Mouse (Mus musculus) gastrocnemius, postnatal 14 days (tissue): ENCODE measurements around the gene Gpr182. TPM values are rescaled to one million over a fixed set of nuclear protein-coding genes. Genes with fewer than 3 reads are reported as not detected.

ENCODE experiments used
- DNase-seq: peaks from one replicate; pipeline ENCODE4 v3.0.0; 2021; ENCODE audit warnings: mixed read lengths
- intact Hi-C: fragments of 180-260 bp; cut with DNase I; formaldehyde crosslinking; loops from one replicate; pipeline ENCODE4 v1.15.1; 2025; ENCODE audit warnings: low total_unique reads
- total RNA-seq, 2 experiments: library from RNA; stranded (reverse); gene quantifications; 2 replicates each; pipeline ENCODE4 v1.2.3; 2021

The Gpr182 gene
- total RNA-seq, 2 experiments from 2014 or later = 0.47 to 0.80 TPM

DNA sequence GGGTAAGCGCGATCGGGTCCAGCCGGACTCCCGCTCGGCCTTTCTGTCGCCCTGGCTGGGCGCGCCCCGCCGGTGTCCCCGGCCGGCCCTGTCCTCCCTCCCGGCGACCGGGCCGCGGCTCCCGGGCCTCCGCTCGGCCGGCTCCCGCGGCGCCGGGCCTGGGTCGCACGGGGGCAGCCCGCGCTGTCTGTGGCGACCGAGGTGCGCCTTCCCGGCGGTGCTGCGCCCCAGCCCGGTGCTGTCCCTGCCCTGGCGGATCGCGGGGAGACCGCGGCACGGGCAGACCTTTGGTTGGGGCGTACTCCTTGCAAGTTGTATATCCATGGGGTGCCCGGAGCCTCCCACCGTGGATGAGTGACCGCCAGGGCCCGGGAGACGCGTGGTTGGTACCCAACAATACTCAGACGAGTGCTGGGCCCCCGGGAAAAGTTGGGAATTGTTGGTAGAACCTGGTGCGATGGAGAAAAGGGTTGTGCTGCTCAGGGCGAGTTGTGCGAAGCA is 11.8 kb downstream of the Gpr182 start:
- DNase-seq = no peak
- intact Hi-C loops = loop anchor here (5.0 to 10.0 kb wide), 2 partner anchors 95 to 198 kb away; partner anchors contain the start of gene Stat6

DNA sequence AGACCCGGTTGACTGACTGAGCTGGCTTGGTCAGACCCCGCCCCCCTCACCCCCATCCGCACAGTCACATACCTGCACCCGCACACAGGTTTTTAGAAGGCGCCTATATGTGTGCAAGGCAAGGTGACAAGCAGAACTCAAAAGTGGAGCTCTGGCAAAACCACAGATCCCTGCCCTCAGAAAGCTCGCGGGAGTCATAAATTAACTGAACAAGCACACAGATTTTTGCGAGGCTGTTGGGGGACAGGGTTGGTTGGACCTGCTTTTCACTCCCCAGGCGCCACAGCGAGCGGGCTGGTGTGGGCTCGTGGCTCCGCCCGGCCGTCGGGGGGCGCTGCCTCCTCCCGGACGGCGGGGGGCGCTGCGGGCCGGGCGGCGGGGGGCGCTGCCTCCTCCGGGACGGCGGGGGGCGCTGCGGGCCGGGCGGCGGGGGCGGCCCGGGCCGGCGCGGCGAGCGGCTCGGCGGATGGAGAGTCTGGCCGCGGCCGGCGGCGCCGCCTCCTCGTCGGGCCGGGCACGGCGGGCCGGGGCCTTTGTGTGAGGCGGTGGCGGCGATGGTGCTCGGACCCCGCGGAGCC is 12.4 kb downstream of the Gpr182 start, which contains the start of gene Zbtb39:
Gene Zbtb39 (plus strand): TSS at position 456 of the 578 bp plus-strand sequence.
- intact Hi-C loops = loop anchor here (5.0 to 10.0 kb wide), 2 partner anchors 94 to 198 kb away; partner anchors contain the start of gene Stat6

DNA sequence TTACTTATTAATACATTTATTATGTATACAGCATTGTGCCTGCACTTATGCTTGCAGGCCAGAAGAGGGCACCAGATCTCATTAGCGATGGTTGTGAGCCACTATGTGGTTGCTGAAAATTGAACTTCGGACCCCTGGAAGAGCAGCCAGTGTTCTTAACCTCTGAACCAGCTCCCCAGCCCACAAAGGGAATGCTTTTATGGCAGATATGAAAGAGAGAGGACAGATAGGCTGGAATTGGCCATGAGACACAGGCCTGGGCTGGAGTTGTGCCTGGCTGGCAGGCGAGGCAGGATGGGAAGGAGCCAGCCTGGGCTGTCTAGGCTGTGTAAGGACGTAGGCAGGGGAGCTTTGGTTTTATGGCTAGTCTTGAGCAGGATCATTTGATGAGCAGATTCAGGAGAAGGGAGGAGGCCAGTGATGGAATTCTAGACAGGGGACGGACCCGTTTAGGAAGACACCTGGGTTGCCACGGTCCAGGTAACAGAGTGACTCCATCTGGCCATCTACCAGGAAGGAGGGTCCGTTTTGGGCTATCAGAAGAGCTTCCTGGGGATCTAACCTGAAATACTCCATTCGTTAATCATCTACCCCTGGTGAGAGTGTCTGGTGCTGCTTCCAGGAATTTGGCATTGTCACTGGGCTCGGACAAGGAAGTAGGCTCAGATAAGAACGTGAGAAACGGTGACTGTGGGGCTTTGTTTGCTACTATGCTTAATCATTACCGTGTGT is 13.2 kb downstream of the Gpr182 start:
- intact Hi-C loops = loop anchor here (5.0 to 10.0 kb wide), 2 partner anchors 94 to 199 kb away; partner anchors contain the start of gene Stat6
- no peak for DNase-seq

More for the DNA sequence above, 12.4 kb downstream of the Gpr182 start, which contains the start of gene Zbtb39:
- DNase-seq = peak; percentile 86

DNA sequence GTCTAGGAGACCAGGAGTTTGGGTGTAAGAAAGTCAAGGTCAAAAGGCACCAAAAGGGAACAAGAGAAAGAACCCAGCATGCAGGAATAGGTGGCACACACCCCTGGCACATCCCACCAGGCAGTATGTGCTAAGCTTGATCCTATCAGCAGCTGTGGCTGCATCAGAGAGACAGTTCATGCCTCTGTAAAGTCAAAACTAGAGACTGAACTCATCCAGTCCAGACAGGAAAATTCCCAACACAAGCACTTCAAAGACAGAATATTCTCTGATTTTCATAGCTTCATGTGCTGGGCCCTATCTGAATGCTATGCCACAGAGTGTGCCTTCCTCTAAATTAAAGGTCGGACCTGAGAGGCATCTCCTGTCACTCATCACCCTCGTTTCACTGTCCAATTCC is 14.0 kb downstream of the Gpr182 start:
- DNase-seq = no peak
- intact Hi-C loops = loop anchor here (5.0 to 10.0 kb wide), 2 partner anchors 93 to 200 kb away; partner anchors contain the start of gene Stat6

- DNase-seq = no peak
- intact Hi-C loops = loop anchor here (5.0 to 10.0 kb wide), 2 partner anchors 92 to 200 kb away; partner anchors contain the start of gene Stat6
Measured at GRCm38 (mm10) chr10:127736916-127737315, 14.6 kb downstream of the Gpr182 start.

DNA sequence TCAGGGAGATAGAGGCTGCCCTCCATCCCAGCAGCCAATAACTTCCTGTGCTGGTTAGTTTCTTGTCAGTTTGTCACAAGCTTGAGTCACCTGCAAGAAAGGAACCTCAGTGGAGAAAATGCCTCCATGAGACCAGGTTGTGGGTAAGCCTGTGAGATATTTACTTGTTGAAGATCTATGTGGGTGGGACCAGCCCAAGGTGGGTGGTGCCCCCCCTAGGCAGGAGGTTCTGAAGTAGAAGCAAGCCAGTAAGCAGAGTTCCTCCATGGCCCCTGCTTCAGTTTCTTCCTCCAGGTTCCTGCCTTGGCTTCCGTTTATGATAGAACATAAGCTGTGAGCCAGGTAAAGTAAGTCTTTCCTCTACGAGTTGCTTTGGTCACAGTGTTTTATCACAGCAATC is 15.3 kb downstream of the Gpr182 start:
- no peak for DNase-seq
- intact Hi-C loops = loop anchor here (5.0 to 10.0 kb wide), 2 partner anchors 91 to 201 kb away; partner anchors contain the start of gene Stat6

DNA sequence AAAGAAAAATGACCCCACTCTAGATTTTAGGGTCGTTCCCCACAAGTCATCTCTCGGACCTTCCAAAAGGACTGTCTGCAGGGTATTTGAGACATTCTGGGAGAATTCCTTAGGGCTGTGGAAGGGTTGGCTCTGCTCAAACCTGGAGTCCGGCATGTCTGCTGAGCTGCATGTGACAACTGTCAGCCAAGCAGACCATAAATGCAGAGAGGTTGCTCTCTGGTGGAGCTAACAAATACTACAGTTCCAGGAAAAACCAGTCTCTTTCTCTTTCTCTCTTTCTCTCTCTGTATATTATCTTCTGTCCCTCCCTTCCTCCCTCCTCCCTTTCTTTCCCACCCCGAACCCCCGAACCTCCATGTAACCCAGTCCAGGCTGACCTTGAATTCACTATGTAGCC is 17.1 kb downstream of the Gpr182 start:
- intact Hi-C loops = loop anchor here (5.0 to 10.0 kb wide), 2 partner anchors 37 to 90 kb away; partner anchors contain the start of gene Stat6
- no peak for DNase-seq

DNA sequence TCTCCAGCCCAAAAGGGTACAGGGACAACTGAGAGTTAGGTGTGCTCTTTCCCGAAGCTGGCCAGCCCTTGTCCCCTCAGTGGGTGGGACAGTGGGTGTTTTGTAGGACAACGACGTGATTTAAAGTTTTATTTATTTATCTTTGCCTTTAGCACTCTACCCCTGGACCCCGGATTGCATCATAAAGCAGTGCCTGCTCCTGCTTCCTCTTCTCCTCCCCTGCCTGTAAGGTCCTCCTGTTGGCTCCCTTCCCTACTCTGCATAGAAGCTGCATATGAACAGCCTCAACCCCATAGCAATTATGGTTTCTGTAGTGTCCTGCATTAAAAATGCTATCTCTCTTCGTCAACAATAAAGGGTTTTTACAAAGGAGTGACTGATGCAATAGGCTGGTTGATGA is 20.1 kb downstream of the Gpr182 start:
- intact Hi-C loops = loop anchor here (5.0 to 10.0 kb wide), 2 partner anchors 34 to 87 kb away; partner anchors contain the start of gene Stat6
- DNase-seq = no peak

DNA sequence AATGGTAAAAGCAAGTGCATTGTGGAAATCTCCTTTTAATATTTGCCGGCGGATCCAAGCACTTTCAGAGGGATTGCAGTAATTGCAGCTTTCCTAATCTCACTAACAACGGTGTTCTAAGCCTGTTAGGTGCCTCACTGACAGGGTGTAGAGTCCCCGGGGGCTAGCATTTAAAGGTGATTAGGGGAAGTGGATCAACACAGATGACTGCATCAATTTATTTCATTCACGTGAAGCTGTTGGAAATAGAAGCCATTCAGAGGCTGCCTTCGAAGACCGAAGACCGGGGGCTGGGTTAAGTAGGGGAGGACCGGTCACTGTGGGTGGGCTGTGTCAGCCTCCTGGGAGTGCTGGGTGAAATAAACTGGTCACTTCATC is 20.6 kb downstream of the Gpr182 start:
- intact Hi-C loops = loop anchor here (5.0 to 10.0 kb wide), 2 partner anchors 34 to 86 kb away; partner anchors contain the start of gene Stat6

GRCm38 (mm10) chr10:127730285-127730932 is 21.1 kb downstream of the Gpr182 start:
- intact Hi-C loops = loop anchor here (5.0 to 10.0 kb wide), 2 partner anchors 33 to 86 kb away; partner anchors contain the start of gene Stat6
- DNase-seq = no peak

More for the DNA sequence above, 20.6 kb downstream of the Gpr182 start:
- DNase-seq = no peak

DNA sequence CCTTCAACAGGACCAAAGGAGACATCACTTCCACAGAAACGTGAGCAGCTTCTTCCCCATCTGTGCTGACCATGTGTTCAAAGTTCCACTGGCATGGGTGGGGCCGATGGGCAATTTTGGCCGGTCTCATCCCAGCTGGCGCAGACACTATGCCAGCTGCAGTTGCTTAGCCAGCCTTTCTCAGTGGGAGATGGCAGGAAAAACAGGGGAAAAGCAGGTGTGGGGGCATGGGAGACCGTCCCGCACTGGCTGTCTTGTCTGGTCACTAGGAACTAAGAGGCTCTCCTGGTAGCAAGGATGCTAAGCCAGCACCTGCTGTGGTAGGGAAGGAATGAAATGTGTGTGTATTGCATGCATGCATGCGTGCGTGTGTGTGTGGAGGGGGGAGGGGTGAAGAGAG is 23.1 kb downstream of the Gpr182 start:
- intact Hi-C loops = no loop called here
- no peak for DNase-seq

DNA sequence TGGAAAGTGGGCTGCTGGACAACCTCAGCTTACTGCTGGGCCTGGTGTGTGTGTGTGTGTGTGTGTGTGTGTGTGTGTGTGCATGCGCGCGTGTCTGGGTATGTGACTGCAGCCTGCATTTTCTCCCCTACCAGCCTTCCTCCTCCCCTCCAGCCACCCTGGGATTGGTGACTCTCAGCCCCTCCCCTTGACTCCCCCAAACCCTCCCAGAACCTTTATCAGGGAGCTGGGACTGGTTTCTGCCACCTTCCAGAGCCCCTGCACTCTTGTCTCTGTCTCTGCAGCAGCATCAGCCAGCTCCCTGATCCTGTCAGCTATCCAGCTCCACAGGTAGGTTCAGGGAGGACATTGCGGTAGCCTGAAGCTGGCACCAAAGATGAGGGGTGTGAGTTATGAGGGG is 26.4 kb downstream of the Gpr182 start:
- intact Hi-C loops = no loop called here

DNA sequence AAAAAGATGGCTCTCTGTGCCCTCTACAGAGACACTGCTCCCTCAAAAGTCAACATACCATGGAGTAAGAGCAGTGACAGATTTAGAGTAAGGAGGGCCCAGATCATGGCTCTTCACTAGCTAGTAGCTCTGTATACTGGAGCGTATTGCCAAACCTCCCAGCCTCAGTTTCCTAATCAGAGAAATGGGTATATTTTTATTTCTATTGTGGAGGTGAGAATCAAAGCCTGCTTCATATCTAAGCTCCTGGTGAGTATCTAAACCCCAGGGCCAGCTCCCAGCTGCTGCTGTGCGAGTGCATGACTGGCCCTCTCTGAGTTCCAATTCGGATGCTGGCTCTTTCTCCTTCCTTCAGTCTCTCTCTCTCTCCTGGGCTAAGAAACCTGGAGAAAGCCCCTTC is 27.4 kb downstream of the Gpr182 start, which contains the start of gene Tac2:
Gene Tac2 (plus strand): TSS at position 301 of the 400 bp plus-strand sequence.
- DNase-seq = no peak
- intact Hi-C loops = no loop called here

More for the DNA sequence above, 26.4 kb downstream of the Gpr182 start:
- DNase-seq = no peak

DNA sequence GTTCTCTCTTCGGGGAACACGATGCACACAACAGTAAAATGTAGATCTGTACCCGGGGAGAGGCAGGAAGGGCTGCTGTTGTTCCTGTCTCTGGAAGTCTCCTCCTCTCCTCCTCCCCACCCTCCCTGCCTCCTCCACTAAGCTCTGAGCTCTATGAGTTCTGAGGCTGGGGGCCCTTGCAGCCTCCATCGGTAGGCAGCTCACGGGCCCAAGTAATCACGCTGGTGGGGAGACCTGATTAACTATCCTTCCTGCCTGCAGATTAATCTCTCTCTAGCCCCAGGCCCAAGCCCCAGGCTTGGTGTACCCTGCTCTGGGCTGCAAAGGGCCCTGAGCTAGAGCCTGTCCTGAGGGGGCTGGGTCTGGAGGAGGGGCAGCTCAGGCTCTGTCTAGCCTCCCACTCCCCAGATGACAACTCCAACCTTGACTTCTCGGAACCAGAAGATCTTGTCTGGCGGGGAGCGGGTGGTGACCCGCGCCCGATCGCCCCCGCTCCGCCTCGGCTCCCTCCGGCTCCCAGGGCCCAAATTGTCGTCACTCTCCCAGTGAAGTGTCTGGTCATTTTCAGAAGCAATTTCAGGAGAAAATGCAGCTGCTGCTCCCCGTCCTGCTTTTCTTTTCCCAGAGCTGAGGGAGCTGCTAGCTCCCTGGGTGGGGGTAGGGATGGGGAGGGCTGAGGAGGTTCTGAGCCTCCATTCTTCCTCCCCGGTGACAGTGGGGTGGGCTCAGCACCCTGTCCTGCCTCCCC is 29.7 kb downstream of the Gpr182 start:
- intact Hi-C loops = no loop called here
- no peak for DNase-seq

GRCm38 (mm10) chr10:127712736-127713135 is 38.8 kb downstream of the Gpr182 start:
- no peak for DNase-seq
- intact Hi-C loops = no loop called here

DNA sequence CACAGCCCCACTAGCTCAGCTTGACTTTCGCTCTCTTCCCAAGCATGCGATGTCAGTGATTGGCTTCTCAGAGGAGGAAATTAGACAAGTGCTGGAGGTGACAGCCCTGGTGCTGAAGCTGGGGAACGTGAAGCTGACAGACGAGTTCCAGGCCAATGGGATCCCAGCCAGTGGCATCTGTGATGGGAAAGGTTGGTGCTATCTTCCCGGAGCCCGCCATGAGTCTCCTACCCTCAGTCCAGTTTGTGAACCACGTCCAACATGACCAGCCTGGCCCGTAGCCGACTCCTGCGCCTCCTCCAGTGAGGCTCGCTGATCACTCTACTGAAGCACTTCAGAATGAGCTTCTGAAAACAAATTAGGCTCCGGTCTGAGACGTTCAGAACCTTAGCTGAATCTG is 41.2 kb downstream of the Gpr182 start:
- DNase-seq = no peak
- intact Hi-C loops = no loop called here

DNA sequence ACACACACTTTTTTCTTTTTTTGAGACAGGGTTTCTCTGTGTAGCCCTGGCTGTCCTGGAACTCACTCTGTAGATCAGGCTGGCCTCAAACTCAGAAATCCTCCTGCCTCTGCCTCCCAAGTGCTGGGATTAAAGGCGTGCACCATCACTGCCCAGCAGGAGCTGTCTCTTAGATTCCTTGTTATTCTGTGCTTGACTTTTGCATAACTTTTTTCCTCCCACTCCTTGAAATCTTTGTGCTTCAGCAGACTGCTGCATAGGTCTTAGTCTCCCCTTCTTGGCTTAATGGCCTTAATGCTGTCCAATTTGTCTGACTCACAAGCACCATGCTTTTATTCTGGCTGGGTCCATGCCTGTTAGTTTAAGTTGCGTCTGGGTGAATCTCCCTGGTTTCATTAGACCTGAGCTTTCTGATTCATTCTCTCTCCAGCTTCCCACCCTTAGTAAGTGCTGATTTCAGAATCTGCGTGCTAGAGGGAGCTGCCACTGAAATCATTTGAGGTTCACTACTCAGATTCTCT is 42.6 kb downstream of the Gpr182 start:
- intact Hi-C loops = no loop called here
- DNase-seq = no peak

DNA sequence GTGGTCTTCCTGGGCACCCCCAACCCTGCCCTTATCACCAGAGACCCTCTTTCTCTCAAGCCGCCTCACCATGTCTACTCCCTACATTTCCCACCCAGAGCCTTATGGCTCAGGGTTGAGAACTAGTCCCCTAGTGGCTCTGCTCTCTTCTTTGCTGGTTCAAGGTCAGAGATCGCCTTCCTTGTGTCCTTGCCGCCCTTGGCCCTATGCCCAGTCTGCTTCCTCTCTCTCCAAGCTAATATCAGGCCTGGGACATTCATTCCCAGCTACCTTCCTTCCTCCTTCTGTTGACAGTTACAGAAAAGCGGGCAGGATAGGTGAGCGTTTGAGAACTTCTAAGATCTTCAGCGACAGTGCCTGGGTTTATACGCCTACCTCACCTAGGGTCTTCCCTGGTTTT is 43.8 kb downstream of the Gpr182 start:
- intact Hi-C loops = no loop called here
- no peak for DNase-seq

DNA sequence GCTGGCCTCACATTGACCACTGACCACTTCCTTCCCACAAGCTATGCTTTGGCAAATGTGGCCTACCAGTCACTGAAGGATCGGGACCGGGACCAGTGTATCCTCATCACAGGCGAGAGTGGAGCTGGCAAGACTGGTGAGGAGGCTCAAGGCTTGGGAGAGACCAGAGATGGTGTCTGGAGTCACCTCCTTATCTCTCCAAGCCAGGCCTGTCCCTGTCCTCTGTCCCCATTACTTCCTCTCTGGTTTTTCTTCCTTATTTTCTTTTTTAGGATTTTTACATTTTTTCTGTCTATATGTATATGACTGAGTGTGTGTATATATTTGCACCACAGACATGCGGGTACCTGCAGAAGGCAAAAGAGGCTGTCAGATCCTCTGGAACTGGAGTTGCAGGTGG is 45.7 kb downstream of the Gpr182 start:
- no peak for DNase-seq
- intact Hi-C loops = no loop called here
